Comparison of ENCODE assay signal across 12 mouse cellular contexts in genomic region chr12:118594781-118595574, GRCm38 (mm10).
A peak's percentile ranks its signal among the peaks of the same experiment; 100 is the strongest.
DNase-seq lines count a peak whose midpoint lies in the region; ATAC-seq lines count a peak whose summit lies in the region.
"Had no signal": no experiment of that assay in that cellular context is flagged by ENCODE, and none has a peak within 500 bp of the region (broad histone marks: within the 10 kb centered on the region; RNA-seq: fewer than 3 reads in every experiment).

No protein-coding gene starts in this region.

- no peaks in the 10 kb centered on the region for H3K36me3 ChIP-seq in megakaryocyte, embryonic 14.5 days (replicated peaks; ENCODE audit: low read length)
- no peaks in the 10 kb centered on the region for H3K36me3 ChIP-seq in forebrain, embryonic 10.5 days (replicated peaks)
- no peaks in the 10 kb centered on the region for H3K36me3 ChIP-seq in hindbrain, embryonic 16.5 days (ENCODE audit: control insufficient read depth, insufficient read depth, low read length)
- no peaks in the 10 kb centered on the region for H3K36me3 ChIP-seq in neural tube, embryonic 15.5 days

- H3K4me1 ChIP-seq in megakaryocyte, embryonic 14.5 days = peaks cover 7% of the 10 kb centered on the region
- H3K4me1 ChIP-seq in forebrain, embryonic 10.5 days = peaks cover 14% of the 10 kb centered on the region
- H3K4me1 ChIP-seq in hindbrain, embryonic 16.5 days (ENCODE audit: control insufficient read depth, insufficient read depth, low read depth, low read length) = peaks cover 6% of the 10 kb centered on the region
- peaks cover 6% of the 10 kb centered on the region for H3K4me1 ChIP-seq in neural tube, embryonic 15.5 days

- peak; percentile 21 for DNase-seq in forebrain, embryonic 10.5 days (ENCODE audit: extremely low spot score, low spot score)
- no peak for DNase-seq in thymus, postnatal 14 days
- no peak for DNase-seq in thymus, postnatal 4 days
- no peak for DNase-seq in kidney, adult 9 months
- DNase-seq: gastrocnemius, postnatal 10 days; kidney, postnatal 36 days; liver, postnatal 0 days had no signal

- H3K9me3 ChIP-seq in megakaryocyte, embryonic 14.5 days = peaks cover 4% of the 10 kb centered on the region; the same call in 1 of the 2 replicates
- H3K9me3 ChIP-seq in forebrain, embryonic 10.5 days = no peaks in the 10 kb centered on the region
- no peaks in the 10 kb centered on the region for H3K9me3 ChIP-seq in hindbrain, embryonic 16.5 days (ENCODE audit: control insufficient read depth, low read length)
- no peaks in the 10 kb centered on the region for H3K9me3 ChIP-seq in neural tube, embryonic 15.5 days (replicated peaks)

- peak overlapping the region; percentile 69 for H3K27ac ChIP-seq in forebrain, embryonic 10.5 days
- H3K27ac ChIP-seq in hindbrain, embryonic 16.5 days (ENCODE audit: low read depth, low read length) = no peak overlapping the region
- H3K27ac ChIP-seq in neural tube, embryonic 15.5 days (replicated peaks) = no peak overlapping the region
- H3K27ac ChIP-seq: stomach, postnatal 0 days had no signal

- H3K27me3 ChIP-seq in megakaryocyte, embryonic 14.5 days (replicated peaks) = peaks cover 9% of the 10 kb centered on the region
- H3K27me3 ChIP-seq in forebrain, embryonic 10.5 days (ENCODE audit: poor library complexity, severe bottlenecking) = peaks cover 22% of the 10 kb centered on the region
- H3K27me3 ChIP-seq in hindbrain, embryonic 16.5 days (replicated peaks; ENCODE audit: control insufficient read depth, insufficient read depth, low read length) = no peaks in the 10 kb centered on the region
- H3K27me3 ChIP-seq in neural tube, embryonic 15.5 days (replicated peaks) = peaks cover 2% of the 10 kb centered on the region; the same call in 1 of the 2 replicates

- 23% methylated on average over 18 of the region's 18 CpGs for WGBS in forebrain, embryonic 10.5 days
- WGBS in hindbrain, embryonic 16.5 days = 21% methylated on average over 18 of the region's 18 CpGs
- WGBS in neural tube, embryonic 15.5 days = 29% methylated on average over 18 of the region's 18 CpGs

- H3K4me2 ChIP-seq in hindbrain, embryonic 16.5 days (ENCODE audit: low read length) = peak overlapping the region; percentile 47
- peak overlapping the region; percentile 40 for H3K4me2 ChIP-seq in neural tube, embryonic 15.5 days

- peak overlapping the region; percentile 2 for H3K4me3 ChIP-seq in megakaryocyte, embryonic 14.5 days (replicated peaks)
- H3K4me3 ChIP-seq in forebrain, embryonic 10.5 days = peak overlapping the region; percentile 41
- H3K4me3 ChIP-seq in hindbrain, embryonic 16.5 days (ENCODE audit: low read length) = peak overlapping the region; percentile 9; the same call in 1 of the 2 replicates
- no peak overlapping the region for H3K4me3 ChIP-seq in neural tube, embryonic 15.5 days (replicated peaks)

- H3K9ac ChIP-seq in hindbrain, embryonic 16.5 days (ENCODE audit: low read depth, low read length) = peak overlapping the region; percentile 11; the same call in 1 of the 2 replicates
- no peak overlapping the region for H3K9ac ChIP-seq in neural tube, embryonic 15.5 days (replicated peaks)
- H3K9ac ChIP-seq: liver, postnatal 0 days had no signal

- ATAC-seq in megakaryocyte, adult 5-6 weeks (ENCODE audit: poor library complexity, severe bottlenecking) = no peak
- peak; percentile 65 for ATAC-seq in hindbrain, embryonic 16.5 days
- no peak for ATAC-seq in neural tube, embryonic 15.5 days (ENCODE audit: low FRiP score)
- ATAC-seq: liver, postnatal 0 days had no signal
